Mouse (Mus musculus): ENCODE results near the gene Rcor2.

- TF ChIP-seq EP300 (IDR thresholded peaks at IDR 0.05; ENCODE audit: insufficient read depth, low read depth, low read length) (no peak), CTCF (IDR thresholded peaks at IDR 0.05) (no peak), POLR2A (IDR thresholded peaks at IDR 0.05; ENCODE audit: insufficient read depth, low read depth, low read length) (no peak)
These were observed 31.1 kb upstream of the Rcor2 start for GRCm38 (mm10) chr19:7236011-7236410.
